Mouse (Mus musculus) megakaryocyte, embryonic 14.5 days (primary cell): ENCODE data around the gene Ensa. TPM values are rescaled to one million over a fixed set of nuclear protein-coding genes. Genes with fewer than 3 reads are reported as not detected.
A peak's percentile ranks its signal among the peaks of the same experiment; 100 is the strongest.
"Not testable (repeated sequence)": the region's sequence is repeated elsewhere in the genome, so short reads cannot be mapped to it uniquely, and the experiment has no call there.

ENCODE experiments used
- H3K27me3 ChIP-seq: replicated peaks from 2 replicates; pipeline ENCODE3; 2012; ENCODE audit warnings: inconsistent platforms
- H3K36me3 ChIP-seq: replicated peaks from 2 replicates; pipeline ENCODE3; 2012; ENCODE audit warnings: low read length, inconsistent platforms, mixed read lengths
- H3K4me1 ChIP-seq: 2 replicates; pipeline ENCODE4 v1.6.1; 2012; ENCODE audit warnings: inconsistent platforms
- H3K4me3 ChIP-seq: replicated peaks from 2 replicates; pipeline ENCODE3; 2012; ENCODE audit warnings: moderate library complexity, mild to moderate bottlenecking, inconsistent platforms
- H3K9me3 ChIP-seq: 2 replicates; pipeline ENCODE4 v1.6.1; 2012; ENCODE audit warnings: inconsistent platforms
- FLI1 ChIP-seq: IDR thresholded peaks from 2 replicates; pipeline ENCODE4 v1.6.1; 2012; ENCODE audit warnings: low read length, inconsistent platforms, mixed read lengths
- GATA1 ChIP-seq: IDR thresholded peaks from 3 replicates; pipeline ENCODE4 v1.6.1; 2012; ENCODE audit warnings: mixed read lengths, low read length, inconsistent platforms, borderline replicate concordance
- polyA plus RNA-seq: library from polyadenylated mRNA; stranded (reverse); fragments of >175 nt; gene quantifications from 2 replicates; pipeline ENCODE4 v1.2.3, GENCODE M21; 2012; ENCODE audit warnings: low replicate concordance; ENCODE audit not compliant: insufficient read depth

Gene Ensa
- polyA plus RNA-seq, 1 experiment = 21.1 TPM

DNA sequence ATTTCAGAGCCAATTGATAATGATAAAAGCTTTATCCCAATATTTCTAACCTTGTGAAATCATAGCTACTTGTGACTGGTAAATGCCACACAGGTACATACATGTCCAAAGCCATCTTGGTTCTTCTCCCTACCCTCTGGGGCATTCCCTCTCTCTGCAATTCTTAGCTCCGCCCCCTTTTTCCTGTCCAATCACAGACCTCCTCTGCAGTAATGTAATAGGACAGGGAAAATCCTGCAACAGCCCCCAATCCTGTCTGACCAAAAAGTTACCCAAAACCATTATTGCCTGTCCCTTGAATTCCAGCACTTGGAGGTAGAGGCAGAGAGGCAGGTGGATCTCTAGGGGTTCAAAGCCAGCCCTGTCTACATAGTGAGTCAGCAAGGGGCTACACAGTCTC, 3.6 kb upstream of the Ensa start:
- peaks cover 21% of the 10 kb centered on the region for H3K4me1 ChIP-seq
- peaks cover 51% of the 10 kb centered on the region for H3K36me3 ChIP-seq
- H3K27me3 ChIP-seq = no peaks in the 10 kb centered on the region
- H3K9me3 ChIP-seq = no peaks in the 10 kb centered on the region
- no peak overlapping the region for H3K4me3 ChIP-seq
- TF ChIP-seq FLI1 (no peak), GATA1 (no peak)

DNA sequence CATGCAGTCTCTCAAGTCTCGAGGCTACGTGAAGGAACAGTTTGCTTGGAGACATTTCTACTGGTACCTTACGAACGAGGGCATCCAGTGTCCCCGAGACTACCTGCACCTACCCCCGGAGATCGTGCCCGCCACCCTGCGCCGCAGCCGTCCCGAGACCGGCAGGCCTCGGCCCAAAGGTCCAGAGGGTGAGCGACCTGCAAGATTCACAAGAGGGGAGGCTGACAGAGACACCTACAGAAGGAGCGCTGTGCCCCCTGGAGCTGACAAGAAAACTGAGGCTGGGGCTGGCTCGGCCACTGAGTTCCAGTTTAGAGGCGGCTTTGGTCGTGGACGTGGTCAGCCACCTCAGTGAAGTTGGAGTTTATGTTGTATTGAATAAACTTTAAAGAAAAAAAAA, 2.4 kb upstream of the Ensa start:
- not testable (repeated sequence) for H3K9me3 ChIP-seq

DNA sequence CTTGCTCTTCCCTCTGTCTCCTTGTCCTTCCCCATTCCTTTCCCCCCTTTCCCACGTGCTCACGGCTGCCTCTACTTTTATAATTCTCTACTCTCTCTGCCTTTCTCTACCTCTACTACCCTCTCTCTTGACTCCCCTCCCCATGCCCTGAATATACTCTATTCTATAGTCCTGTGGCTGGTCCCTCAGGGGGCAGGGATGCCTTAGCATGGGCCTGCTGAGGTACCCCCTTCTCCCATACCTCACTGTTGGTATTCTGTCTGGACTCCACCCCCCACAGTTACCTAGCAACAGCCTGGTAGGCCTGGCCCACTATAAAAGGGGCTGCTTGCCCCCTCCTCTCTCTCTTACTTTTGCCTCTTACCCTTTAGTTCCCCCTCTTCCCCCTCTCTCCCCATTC, 1.2 kb upstream of the Ensa start:
- H3K4me1 ChIP-seq = peaks cover 43% of the 10 kb centered on the region
- no peaks in the 10 kb centered on the region for H3K9me3 ChIP-seq
- peaks cover 51% of the 10 kb centered on the region for H3K36me3 ChIP-seq
- TF ChIP-seq FLI1 (no peak), GATA1 (no peak)
- no peaks in the 10 kb centered on the region for H3K27me3 ChIP-seq
- no peak overlapping the region for H3K4me3 ChIP-seq

More for the DNA sequence above, 2.4 kb upstream of the Ensa start:
- not testable (repeated sequence) for H3K4me3 ChIP-seq, H3K27me3 ChIP-seq
- Histone ChIP-seq H3K36me3 (peaks cover 51% of the 10 kb centered on the region), H3K4me1 (peaks cover 32% of the 10 kb centered on the region)

DNA sequence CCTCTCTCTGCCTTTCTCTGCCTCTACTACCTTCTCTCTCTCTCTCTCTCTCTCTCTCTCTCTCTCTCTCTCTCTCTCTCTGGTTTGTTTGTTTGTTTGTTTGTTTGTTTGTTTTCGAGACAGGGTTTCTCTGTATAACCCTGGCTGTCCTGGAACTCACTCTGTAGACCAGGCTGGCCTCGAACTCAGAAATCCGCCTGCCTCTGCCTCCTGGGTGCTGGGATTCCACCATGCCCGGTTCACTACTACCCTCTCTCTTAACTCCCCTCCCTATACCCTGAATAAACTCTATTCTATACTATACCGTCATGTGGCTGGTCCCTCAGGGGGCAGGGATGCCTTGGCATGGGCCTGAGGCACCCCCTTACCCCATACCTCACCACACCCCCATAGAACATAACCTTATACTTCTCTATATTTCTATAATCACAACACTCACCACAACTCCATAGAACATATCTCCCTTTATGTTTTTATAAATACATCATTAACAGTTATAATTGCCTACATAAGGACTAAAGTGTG, 740 bp upstream of the Ensa start:
- Histone ChIP-seq H3K4me3 (peak overlapping the region; percentile 93), H3K36me3 (peaks cover 51% of the 10 kb centered on the region), H3K4me1 (peaks cover 48% of the 10 kb centered on the region)
- not testable (repeated sequence) for H3K9me3 ChIP-seq, H3K27me3 ChIP-seq

DNA sequence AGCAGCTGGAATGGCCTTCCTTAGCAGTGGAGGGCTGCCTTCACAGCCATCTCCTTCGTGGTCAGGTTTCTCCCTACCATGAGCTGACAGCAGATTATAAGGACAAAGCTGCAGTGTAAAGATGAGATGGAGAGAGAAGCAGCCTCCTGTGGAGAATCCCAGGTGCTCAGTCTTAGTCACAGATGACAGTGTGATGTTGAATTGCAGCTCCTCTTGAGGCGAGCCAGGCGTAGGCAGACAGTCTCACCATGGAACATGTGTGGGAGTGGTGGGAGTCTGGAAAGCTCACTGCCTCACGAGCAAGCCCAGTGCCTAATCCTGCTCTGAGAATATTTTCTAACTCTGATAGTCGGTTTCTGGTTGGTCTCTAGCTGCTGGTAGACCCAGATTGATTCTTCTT, 3.0 kb downstream of the Ensa start:
- Histone ChIP-seq H3K4me1 (peaks cover 67% of the 10 kb centered on the region), H3K36me3 (peaks cover 68% of the 10 kb centered on the region), H3K27me3 (no peaks in the 10 kb centered on the region), H3K4me3 (no peak overlapping the region), H3K9me3 (no peaks in the 10 kb centered on the region)
- no peak for TF ChIP-seq FLI1
- no peak for TF ChIP-seq GATA1

DNA sequence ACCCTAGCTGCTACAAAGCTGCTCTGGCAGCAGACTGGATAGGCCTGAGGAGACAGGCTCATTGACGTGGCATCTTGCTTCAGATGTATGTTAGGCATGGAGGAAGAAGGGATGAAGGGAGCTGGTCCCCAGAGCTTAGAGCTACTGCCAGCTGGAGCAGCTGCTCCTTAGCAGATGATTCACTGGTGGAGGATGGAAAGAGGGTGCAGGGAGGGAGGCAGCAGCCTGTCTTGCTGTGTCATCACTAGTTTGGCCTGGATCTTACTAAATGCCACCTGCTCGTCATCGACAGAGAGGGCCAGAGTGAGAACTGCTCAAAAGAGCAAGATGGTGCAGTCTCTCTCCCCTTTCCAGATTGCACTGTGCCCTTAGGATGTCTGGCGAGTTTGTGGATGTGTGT, 5.0 kb downstream of the Ensa start:
- peaks cover 88% of the 10 kb centered on the region for H3K36me3 ChIP-seq
- TF ChIP-seq GATA1 (no peak), FLI1 (no peak)
- peak overlapping the region; percentile 70 for H3K4me3 ChIP-seq
- no peaks in the 10 kb centered on the region for H3K9me3 ChIP-seq
- no peaks in the 10 kb centered on the region for H3K27me3 ChIP-seq
- peaks cover 60% of the 10 kb centered on the region for H3K4me1 ChIP-seq

DNA sequence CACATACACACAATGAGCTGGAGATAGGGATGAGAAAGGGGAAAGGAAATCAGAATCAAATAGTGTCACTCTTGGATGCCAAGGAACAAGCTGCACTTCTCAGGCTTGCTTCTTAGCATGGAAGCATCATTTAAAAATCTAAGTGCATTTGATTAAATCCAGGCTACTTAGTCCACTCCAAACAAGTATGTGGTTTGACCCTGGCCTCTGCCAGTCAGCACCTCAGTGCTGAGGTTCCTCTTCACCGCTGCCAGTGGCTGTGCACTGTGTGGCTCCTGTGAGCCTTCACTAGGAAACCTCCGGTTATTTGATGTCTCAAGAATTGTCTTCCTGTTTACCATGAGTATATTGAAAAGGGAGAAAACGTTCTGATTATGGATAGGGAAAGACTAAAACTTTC, 6.1 kb downstream of the Ensa start:
- Histone ChIP-seq H3K36me3 (peaks cover 99% of the 10 kb centered on the region), H3K9me3 (no peaks in the 10 kb centered on the region), H3K27me3 (no peaks in the 10 kb centered on the region), H3K4me3 (no peak overlapping the region), H3K4me1 (peaks cover 65% of the 10 kb centered on the region)
- TF ChIP-seq GATA1 (no peak), FLI1 (no peak)

DNA sequence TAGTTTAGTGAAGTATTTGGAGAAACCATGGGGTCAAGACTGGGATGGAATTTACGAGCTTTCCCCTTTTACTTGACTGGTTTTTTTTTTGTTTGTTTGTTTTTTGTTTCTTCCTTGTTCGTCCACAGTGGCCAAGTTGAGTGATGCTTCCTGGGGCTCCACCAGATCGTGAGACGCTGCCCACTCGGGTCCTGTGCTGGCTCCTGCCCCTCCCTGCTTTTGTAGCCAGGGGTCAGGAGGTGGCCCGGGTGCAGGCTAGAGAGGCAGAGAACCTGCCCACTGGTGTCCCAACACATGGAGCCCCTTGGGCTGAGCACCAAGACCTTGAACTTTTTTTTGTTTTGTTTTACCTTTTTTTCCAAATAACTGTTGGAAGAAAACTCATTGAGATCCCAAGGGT, 6.5 kb downstream of the Ensa start:
- no peak overlapping the region for H3K4me3 ChIP-seq
- no peaks in the 10 kb centered on the region for H3K27me3 ChIP-seq
- peaks cover 100% of the 10 kb centered on the region for H3K36me3 ChIP-seq
- H3K4me1 ChIP-seq = peaks cover 64% of the 10 kb centered on the region
- no peak for TF ChIP-seq FLI1
- TF ChIP-seq GATA1 = no peak
- no peaks in the 10 kb centered on the region for H3K9me3 ChIP-seq

DNA sequence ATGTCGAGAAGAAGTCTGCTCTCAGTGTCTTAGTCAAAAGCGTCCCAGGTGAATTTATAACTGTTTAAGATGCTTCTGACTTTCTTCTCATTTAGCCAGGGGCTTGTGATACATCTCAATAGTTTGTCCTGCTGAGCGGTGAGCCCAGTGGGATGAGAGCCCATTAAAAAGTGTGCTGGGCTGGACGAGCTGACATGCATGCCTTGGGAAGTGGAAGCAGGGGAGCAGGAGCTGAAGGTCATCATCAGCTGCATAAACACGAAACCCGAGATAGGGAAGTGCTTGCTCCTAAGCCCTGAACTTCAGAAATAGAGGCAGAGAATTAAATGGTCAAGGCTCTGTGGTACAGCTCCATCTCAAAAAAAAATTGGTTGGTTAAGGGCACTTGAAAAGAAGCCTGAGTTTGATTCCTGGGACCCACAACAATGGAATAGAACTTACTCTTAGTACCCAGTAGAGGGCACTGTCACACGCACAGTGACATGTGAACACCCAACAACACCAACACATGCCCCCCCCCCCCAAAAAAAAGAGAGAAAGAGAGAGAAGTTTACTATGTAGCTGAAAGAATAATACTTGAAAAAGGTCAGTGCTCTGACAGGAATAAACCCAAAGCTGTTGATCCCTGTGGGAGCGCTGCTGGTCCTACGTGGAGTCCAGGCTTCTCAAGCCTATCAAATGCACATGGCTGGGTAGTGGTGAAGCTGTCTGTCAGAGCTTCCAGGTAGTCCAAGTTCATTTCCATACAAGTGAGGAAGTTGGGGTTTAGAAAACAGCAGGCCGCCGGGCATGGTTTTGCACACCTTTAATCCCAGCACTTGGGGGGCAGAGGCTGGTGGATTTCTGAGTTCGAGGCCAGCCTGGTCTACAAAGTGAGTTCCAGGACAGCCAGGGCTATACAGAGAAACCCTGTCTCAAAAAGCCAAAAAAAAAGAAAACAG, 8.1 kb downstream of the Ensa start:
- H3K27me3 ChIP-seq = no peaks in the 10 kb centered on the region
- H3K4me1 ChIP-seq = peaks cover 60% of the 10 kb centered on the region

DNA sequence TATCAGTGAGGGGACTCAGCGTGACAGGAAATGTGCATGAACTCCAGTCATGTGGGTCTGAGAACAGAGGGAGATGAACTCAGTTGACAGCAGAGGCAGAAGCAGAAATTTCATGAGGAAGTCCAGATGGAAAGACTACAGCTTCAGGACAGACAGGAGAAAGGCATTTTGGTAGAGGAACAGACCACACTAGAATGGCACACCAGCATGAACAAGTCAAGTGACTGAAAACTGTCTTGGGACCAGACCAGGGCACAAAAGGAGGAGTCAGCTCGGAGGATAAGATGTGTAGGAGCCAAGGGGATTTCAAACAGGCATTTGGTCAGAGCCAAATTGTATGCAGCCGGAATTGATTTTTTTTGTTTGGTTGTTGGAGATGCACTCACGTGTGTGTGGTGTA, 10.8 kb downstream of the Ensa start:
- no peak overlapping the region for H3K4me3 ChIP-seq
- H3K36me3 ChIP-seq = peaks cover 98% of the 10 kb centered on the region
- no peak for TF ChIP-seq GATA1
- no peak for TF ChIP-seq FLI1
- no peaks in the 10 kb centered on the region for H3K27me3 ChIP-seq
- H3K9me3 ChIP-seq = no peaks in the 10 kb centered on the region
- peaks cover 42% of the 10 kb centered on the region for H3K4me1 ChIP-seq

More for the DNA sequence above, 8.1 kb downstream of the Ensa start:
- Histone ChIP-seq H3K9me3 (no peaks in the 10 kb centered on the region), H3K4me3 (no peak overlapping the region), H3K36me3 (peaks cover 100% of the 10 kb centered on the region)
- TF ChIP-seq GATA1 (no peak), FLI1 (no peak)
